Mouse (Mus musculus): ENCODE data around the gene Lamb2. TPM values are rescaled to one million over a fixed set of nuclear protein-coding genes. Genes with fewer than 3 reads are reported as not detected.
A peak's percentile ranks its signal among the peaks of the same experiment; 100 is the strongest.

The Lamb2 gene
- 42.9 and 49.3 TPM in 2 replicates for polyA plus RNA-seq (2012; rRNA removed)

DNA sequence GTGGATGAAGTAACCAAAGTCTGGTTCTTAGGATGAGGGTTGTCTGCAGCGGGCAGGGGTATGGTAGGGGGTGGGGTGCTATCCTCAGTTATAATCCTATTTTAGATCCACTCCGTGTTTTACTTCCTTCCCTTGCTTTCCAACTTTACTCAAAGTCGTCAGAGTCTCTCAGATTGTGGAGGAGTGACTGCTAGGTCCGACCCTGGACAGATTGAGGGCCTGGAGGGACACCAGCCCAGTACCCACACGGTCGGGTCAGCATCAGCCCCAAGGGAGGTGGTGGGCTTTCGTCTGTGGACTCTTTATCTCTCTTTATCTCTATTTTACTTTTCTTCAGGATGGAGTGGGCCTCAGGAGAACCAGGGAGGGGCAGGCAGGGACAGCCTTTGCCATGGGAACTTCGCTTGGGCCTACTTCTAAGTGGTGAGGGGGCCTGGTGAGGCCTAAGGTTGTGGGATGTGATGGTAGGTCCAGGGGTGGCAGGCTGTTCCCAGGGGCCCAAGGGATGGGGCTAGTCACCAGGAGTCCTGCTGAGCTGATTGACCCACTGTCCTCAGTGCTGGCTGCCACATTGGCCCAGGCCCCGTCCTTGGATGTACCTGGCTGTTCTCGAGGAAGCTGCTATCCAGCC is at the start of gene Lamb2:
TSS of gene Lamb2 (plus strand) at position 16 of the 631 bp plus-strand sequence.
- DNase-seq (ENCODE audit: low read depth), result peak; percentile 80

DNA sequence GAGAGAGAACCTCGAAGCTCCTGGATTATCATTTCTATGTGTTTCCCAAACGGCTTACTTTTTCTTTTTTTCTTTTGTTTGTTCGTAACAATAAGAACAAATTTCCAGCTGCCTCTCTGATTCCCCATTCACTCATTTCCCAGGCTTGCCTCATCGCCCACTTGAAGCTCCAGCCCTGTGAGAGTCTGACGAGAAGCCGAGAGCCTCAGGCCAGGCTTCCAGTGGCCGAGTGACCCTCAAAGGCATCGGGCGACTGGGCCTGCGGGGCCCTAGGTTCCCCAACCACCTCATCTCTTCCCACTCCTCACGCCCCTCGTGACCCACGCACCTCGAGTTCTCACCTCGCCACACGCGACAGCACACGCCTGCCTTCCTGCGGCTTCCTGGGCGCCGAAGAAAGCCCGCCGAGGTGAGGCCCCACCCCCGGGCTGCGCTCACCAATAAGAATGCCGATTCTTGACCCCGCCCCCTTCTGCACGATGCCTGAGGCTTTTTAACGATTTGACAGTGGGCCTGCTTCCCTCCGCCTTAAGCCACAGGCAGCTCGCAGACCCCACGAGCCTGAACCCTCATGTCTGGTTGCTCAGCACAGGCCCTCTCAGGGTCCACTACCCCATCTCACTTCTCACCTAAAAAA is 48.0 kb upstream of the Lamb2 start:
- TF ChIP-seq CTCF (IDR thresholded peaks at IDR 0.05; ENCODE audit: borderline replicate concordance, extremely low read depth, insufficient read depth, insufficient read length) (no peak), POLR2A (IDR thresholded peaks at IDR 0.05; ENCODE audit: borderline replicate concordance, extremely low read depth, insufficient read depth, insufficient read length, poor library complexity, severe bottlenecking) (no peak)
- DNase-seq (ENCODE audit: low read depth), result peak; percentile 73

More for the DNA sequence above, at the start of gene Lamb2:
- TF ChIP-seq POLR2A (IDR thresholded peaks at IDR 0.05; ENCODE audit: borderline replicate concordance, extremely low read depth, insufficient read depth, insufficient read length, poor library complexity, severe bottlenecking), result no peak
- TF ChIP-seq CTCF (IDR thresholded peaks at IDR 0.05; ENCODE audit: borderline replicate concordance, extremely low read depth, insufficient read depth, insufficient read length), result no peak

DNA sequence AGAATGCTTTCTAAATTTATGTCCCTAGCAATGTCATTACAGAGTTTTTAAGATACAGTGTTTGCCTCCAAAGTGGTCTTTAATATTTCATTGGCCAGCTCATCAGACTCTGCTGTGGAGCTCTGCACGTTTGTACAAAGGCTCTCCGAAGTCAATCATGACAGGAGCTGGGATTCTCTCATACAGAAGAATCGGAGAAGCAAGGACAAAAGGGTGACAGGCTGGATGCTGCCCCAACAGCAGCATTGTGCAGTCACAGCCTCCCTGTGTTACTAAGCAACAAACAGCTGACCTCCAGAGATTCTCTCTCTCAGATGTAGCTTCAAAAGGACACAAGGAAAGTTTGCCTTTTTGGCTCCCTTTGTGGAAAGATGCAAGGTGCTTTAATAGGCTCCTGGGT is 43.4 kb upstream of the Lamb2 start, which contains the start of gene BC048562:
TSS of gene BC048562 (plus strand) at position 301 of the 400 bp plus-strand sequence.
- DNase-seq (ENCODE audit: low read depth), result peak; percentile 56
- TF ChIP-seq POLR2A (IDR thresholded peaks at IDR 0.05; ENCODE audit: borderline replicate concordance, extremely low read depth, insufficient read depth, insufficient read length, poor library complexity, severe bottlenecking) (no peak), CTCF (IDR thresholded peaks at IDR 0.05; ENCODE audit: borderline replicate concordance, extremely low read depth, insufficient read depth, insufficient read length) (no peak)

DNA sequence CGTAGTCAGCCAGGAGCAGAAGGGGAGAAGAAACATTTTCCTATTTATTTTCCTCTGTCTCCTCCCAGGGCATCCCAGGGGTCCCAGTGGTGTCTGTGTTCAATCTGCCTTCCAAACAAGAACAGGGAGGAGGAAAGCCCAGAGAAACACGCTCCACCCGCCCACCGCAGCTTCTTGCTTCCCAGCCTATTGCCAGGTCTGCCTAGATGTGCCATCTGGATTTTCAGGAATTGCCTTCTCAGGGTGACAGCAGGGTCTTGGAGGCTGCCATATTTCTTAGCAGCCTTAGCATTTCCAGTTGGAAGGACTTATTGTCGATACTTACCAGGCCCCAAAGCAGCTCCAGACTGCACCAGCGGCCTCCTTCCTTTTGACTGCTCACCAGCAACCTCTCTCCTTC is 40.4 kb upstream of the Lamb2 start:
- TF ChIP-seq POLR2A (IDR thresholded peaks at IDR 0.05; ENCODE audit: borderline replicate concordance, extremely low read depth, insufficient read depth, insufficient read length, poor library complexity, severe bottlenecking), result no peak
- TF ChIP-seq CTCF (IDR thresholded peaks at IDR 0.05; ENCODE audit: borderline replicate concordance, extremely low read depth, insufficient read depth, insufficient read length), result no peak
- DNase-seq (ENCODE audit: low read depth), result peak; percentile 69

DNA sequence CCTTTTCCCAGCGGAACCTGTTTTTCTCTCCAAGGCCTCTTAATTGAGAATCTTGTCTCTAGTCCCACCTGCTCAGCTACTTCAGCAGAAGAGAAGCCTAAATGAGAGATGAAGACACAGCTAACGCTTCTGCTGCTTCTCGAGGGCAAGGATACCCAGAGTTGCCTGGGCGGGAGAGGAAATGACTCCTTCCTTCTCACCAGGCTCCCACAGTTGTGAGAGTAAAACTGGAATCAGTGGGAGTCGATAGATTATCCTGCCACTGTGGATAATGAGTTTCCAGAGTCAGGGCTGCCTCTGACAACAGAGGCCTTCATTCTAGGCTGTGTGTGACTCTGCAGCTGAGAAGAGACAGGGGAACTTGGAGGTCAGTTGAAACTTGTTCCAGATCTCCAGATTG is 39.1 kb upstream of the Lamb2 start:
- TF ChIP-seq POLR2A (IDR thresholded peaks at IDR 0.05; ENCODE audit: borderline replicate concordance, extremely low read depth, insufficient read depth, insufficient read length, poor library complexity, severe bottlenecking) (no peak), CTCF (IDR thresholded peaks at IDR 0.05; ENCODE audit: borderline replicate concordance, extremely low read depth, insufficient read depth, insufficient read length) (no peak)
- DNase-seq (ENCODE audit: low read depth), result no peak

DNA sequence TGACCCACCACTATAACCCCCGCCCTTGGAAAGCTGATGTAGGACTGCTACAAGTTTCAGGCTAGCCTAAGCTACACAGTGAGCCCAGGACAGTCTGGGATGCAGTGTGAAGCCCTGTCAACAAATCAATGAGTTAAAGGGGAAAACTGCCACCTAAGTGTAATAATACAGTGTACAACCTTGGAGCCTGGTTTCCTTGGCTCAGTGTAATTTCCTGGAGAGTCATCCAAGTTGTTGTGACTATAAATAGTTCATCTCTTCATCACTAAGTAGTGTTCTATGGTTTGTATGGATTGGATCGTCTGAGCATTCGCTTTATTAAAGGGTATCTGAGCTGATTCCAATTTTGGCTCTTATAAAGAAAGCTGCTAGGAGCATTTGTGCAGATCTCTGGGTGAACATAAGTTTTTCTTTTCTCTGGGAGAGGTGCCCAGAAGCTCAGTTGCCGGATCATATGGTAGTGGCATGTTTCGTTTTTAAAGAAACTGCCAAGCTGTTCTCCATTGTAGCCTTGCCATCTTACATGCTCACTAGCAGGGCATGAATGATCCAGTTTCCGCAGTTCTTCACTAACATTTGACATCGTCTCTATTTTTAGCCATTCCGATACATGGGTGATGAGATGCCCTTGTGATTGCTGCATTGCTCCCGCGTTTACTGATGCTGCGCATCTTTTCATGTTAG is 38.2 kb upstream of the Lamb2 start:
- peak; percentile 84 for DNase-seq (ENCODE audit: low read depth)
- TF ChIP-seq CTCF (IDR thresholded peaks at IDR 0.05; ENCODE audit: borderline replicate concordance, extremely low read depth, insufficient read depth, insufficient read length) (no peak), POLR2A (IDR thresholded peaks at IDR 0.05; ENCODE audit: borderline replicate concordance, extremely low read depth, insufficient read depth, insufficient read length, poor library complexity, severe bottlenecking) (no peak)

DNA sequence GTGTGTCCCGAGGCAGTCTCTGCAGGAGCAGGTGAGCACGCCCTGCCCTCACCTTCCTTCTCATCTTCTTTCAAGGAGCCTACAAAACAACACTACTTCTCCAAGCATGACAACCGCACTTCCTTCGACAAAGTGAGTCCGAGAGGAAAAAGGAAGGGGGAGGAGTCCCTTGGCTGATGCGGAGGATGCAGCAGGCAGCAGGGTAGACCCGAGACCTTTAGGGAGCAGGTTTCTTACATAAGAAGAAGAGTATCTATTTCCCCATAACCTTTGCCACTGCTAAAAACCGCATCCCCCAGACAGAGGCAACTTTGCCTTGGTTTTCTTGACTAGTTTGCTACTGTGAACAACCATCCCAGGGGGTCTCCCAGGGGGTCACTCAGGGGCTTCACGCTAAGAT is 34.4 kb upstream of the Lamb2 start:
- DNase-seq (ENCODE audit: low read depth), result no peak
- TF ChIP-seq POLR2A (IDR thresholded peaks at IDR 0.05; ENCODE audit: borderline replicate concordance, extremely low read depth, insufficient read depth, insufficient read length, poor library complexity, severe bottlenecking) (no peak), CTCF (IDR thresholded peaks at IDR 0.05; ENCODE audit: borderline replicate concordance, extremely low read depth, insufficient read depth, insufficient read length) (no peak)

DNA sequence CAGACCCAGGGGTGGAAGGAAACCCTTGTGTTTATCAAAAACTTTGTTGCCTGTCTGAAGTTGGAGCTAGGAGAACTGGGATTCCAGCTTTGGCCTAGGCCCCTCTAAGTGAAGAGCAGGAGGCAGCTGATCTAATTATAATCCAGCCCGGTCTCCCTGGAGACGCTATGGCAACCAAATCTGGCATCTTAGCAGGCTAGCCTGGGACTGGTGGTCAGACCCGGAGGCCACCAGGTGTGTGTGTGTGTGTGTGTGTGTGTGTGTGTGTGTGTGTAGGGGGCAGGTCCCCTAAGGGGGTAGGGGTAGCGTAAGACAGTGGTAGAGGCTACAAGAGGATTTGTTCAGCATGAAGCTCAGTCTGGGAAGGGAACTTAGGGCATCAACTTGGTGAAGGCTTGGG is 29.7 kb upstream of the Lamb2 start:
- TF ChIP-seq POLR2A (IDR thresholded peaks at IDR 0.05; ENCODE audit: borderline replicate concordance, extremely low read depth, insufficient read depth, insufficient read length, poor library complexity, severe bottlenecking) (no peak), CTCF (IDR thresholded peaks at IDR 0.05; ENCODE audit: borderline replicate concordance, extremely low read depth, insufficient read depth, insufficient read length) (no peak)

DNA sequence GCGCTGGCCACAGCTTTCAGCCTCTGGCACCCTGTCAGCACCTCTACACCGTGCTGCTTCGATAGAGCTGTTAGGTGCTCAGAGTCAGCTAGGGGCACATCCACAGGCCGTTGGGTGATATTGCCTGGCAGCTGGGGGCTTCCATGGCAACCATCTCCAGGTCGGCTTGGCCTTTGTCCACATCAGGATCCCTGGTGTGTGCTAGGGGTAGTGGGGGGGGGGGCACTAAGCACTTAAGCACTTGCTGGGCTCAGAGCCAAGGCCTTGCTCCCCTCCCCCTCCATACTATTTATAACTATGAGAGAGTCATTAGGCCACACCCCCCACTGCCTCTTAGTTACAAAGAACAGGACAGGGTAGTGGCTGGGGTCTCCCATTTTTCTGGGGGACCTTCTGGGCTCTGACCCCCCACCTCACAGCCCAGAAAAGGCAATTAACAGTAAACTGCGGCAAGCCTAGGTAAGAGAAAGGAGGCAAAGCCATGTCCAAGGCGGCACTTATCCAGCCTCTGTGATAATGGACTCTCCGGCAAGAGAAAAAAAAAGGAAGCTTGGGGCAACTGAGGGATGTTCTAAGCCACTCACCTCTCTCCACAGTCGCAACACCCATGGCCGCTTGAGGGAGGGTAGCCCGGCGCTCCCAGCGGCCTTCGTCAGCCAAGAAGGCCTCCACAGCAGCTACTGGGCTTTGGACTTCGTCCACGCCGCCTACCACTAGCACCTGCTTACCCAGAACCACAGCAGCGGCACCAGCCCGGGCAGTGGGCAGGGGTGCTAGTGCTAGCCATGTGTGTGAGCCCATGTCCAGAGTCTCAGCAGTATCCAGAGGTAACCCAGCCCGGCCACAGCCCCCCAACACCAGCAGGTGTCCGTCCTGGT is 29.0 kb upstream of the Lamb2 start:
- TF ChIP-seq POLR2A (IDR thresholded peaks at IDR 0.05; ENCODE audit: borderline replicate concordance, extremely low read depth, insufficient read depth, insufficient read length, poor library complexity, severe bottlenecking) (no peak), CTCF (IDR thresholded peaks at IDR 0.05; ENCODE audit: borderline replicate concordance, extremely low read depth, insufficient read depth, insufficient read length) (0 out of 2 replicates have a peak, but pooled peaks have one; percentile 4)
- peak; percentile 93 for DNase-seq (ENCODE audit: low read depth)

More for the DNA sequence above, 29.7 kb upstream of the Lamb2 start:
- DNase-seq (ENCODE audit: low read depth), result peak; percentile 94

DNA sequence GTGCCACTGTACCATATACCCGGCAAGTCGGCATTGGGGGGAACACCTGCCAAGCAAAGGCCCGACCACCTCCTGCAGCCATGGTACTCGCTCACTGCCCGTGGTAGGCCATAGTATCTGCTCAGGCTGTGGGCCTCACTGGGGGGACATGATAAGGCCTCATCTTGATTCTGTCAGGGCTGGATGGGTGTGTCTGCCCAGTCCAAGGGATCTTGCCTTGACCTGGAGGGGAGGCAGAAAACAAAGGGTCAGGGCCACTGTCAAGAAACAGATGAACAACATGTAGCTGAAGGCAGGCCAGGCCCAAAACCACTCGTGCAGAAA is 28.4 kb upstream of the Lamb2 start:
- TF ChIP-seq CTCF (IDR thresholded peaks at IDR 0.05; ENCODE audit: borderline replicate concordance, extremely low read depth, insufficient read depth, insufficient read length), result no peak
- no peak for TF ChIP-seq POLR2A (IDR thresholded peaks at IDR 0.05; ENCODE audit: borderline replicate concordance, extremely low read depth, insufficient read depth, insufficient read length, poor library complexity, severe bottlenecking)

More for the DNA sequence above, 28.4 kb upstream of the Lamb2 start:
- DNase-seq (ENCODE audit: low read depth), result no peak
